Mouse (Mus musculus): ENCODE measurements around the gene Rhox4d.
"Not testable (repeated sequence)": the region's sequence is repeated elsewhere in the genome, so short reads cannot be mapped to it uniquely, and the experiment has no call there.

The Rhox4d gene

GRCm38 (mm10) chrX:37514059-37514458 lies at the start of gene Rhox4d:
Rhox4d (plus strand) TSS chrX:37514359.
- not testable (repeated sequence) for DNase-seq (ENCODE audit: low read depth, low spot score)

GRCm38 (mm10) chrX:37480037-37480436 lies 34.1 kb upstream of the Rhox4d start, which contains the start of gene Rhox4c:
Rhox4c (plus strand) TSS chrX:37480337.
- not testable (repeated sequence) for DNase-seq (ENCODE audit: low read depth, low spot score)

GRCm38 (mm10) chrX:37530152-37530551 lies 16.0 kb downstream of the Rhox4d start, which contains the start of gene Rhox2e:
Rhox2e (plus strand) TSS chrX:37530452.
- not testable (repeated sequence) for DNase-seq (ENCODE audit: low read depth, low spot score)

GRCm38 (mm10) chrX:37541719-37542118 lies 27.6 kb downstream of the Rhox4d start, which contains the start of gene Rhox3e:
Rhox3e (plus strand) TSS chrX:37542019.
- not testable (repeated sequence) for DNase-seq (ENCODE audit: low read depth, low spot score)

- DNase-seq (ENCODE audit: low read depth, low spot score): not testable (repeated sequence)
Measured at GRCm38 (mm10) chrX:37557112-37557511, 43.0 kb downstream of the Rhox4d start, which contains the start of gene Rhox4e. Rhox4e (plus strand) TSS chrX:37557412.

Measured in A20 (cell line).